Mouse (Mus musculus) C2C12 (cell line): ENCODE measurements around the gene Clec4a4. TPM values are rescaled to one million over a fixed set of nuclear protein-coding genes. Genes with fewer than 3 reads are reported as not detected.
"Not testable (repeated sequence)": the region's sequence is repeated elsewhere in the genome, so short reads cannot be mapped to it uniquely, and the experiment has no call there.

Source experiments
- H3K27me3 ChIP-seq: one replicate; pipeline ENCODE4 v1.6.1; 2011; ENCODE audit not compliant: control insufficient read depth, insufficient read depth, insufficient read length
- H3K36me3 ChIP-seq: one replicate; pipeline ENCODE4 v1.6.1; 2011; ENCODE audit not compliant: control insufficient read depth, insufficient read depth
- H3K4me3 ChIP-seq: one replicate; pipeline ENCODE4 v1.5.1; 2011; ENCODE audit warnings: mild to moderate bottlenecking, control low read depth; ENCODE audit not compliant: poor library complexity, insufficient read depth, severe bottlenecking
- H3K79me2 ChIP-seq: one replicate; pipeline ENCODE4 v1.6.1; 2011; ENCODE audit not compliant: control insufficient read depth, insufficient read depth
- H3K79me3 ChIP-seq: one replicate; pipeline ENCODE4 v1.6.1; 2011; ENCODE audit warnings: low read depth, control low read depth
- H3ac ChIP-seq: one replicate; pipeline ENCODE3; 2011; ENCODE audit warnings: low read depth; ENCODE audit not compliant: control insufficient read depth, insufficient read length
- CEBPB ChIP-seq: IDR thresholded peaks from one replicate; pipeline ENCODE4 v1.6.1; 2011; ENCODE audit warnings: low read depth, mild to moderate bottlenecking, control low read depth, moderate library complexity
- CTCF ChIP-seq: IDR thresholded peaks from one replicate; pipeline ENCODE4 v1.5.1; 2011; ENCODE audit not compliant: control insufficient read depth, insufficient read depth, insufficient read length
- FOSL1 ChIP-seq: IDR thresholded peaks from one replicate; pipeline ENCODE4 v1.8.0; 2011; ENCODE audit warnings: mild to moderate bottlenecking, low read length; ENCODE audit not compliant: poor library complexity, insufficient read depth, severe bottlenecking
- MAX ChIP-seq: IDR thresholded peaks from one replicate; pipeline ENCODE4 v1.6.1; 2011; ENCODE audit warnings: mild to moderate bottlenecking, control low read depth
- MYOD1 ChIP-seq: IDR thresholded peaks from one replicate; pipeline ENCODE4 v1.6.1; 2011; ENCODE audit warnings: low read depth; ENCODE audit not compliant: control insufficient read depth, insufficient read length
- MYOG ChIP-seq: IDR thresholded peaks from one replicate; pipeline ENCODE4 v1.6.1; 2011; ENCODE audit not compliant: control insufficient read depth, insufficient read length; ENCODE audit errors: extremely low read depth
- USF1 ChIP-seq: IDR thresholded peaks from one replicate; pipeline ENCODE4 v1.6.1; 2011; ENCODE audit warnings: low read depth, mild to moderate bottlenecking, control low read depth, moderate library complexity
- long read RNA-seq, 2 experiments: library from polyadenylated mRNA; unstranded; transcript quantifications; one replicate each; pipeline ENCODE4 v2.0.0; 2019 to 2020
- polyA plus RNA-seq: library from polyadenylated mRNA; unstranded; fragments of >200 nt; fragmentation: generic; extraction: Trizol; gene quantifications from one replicate; pipeline ENCODE4 v1.2.1, GENCODE M21; 2012; ENCODE audit warnings: missing spikeins

Clec4a4 gene
- not detected for polyA plus RNA-seq
- long read RNA-seq, experiment 1: 0 reads
- long read RNA-seq, experiment 2: 0 reads

DNA sequence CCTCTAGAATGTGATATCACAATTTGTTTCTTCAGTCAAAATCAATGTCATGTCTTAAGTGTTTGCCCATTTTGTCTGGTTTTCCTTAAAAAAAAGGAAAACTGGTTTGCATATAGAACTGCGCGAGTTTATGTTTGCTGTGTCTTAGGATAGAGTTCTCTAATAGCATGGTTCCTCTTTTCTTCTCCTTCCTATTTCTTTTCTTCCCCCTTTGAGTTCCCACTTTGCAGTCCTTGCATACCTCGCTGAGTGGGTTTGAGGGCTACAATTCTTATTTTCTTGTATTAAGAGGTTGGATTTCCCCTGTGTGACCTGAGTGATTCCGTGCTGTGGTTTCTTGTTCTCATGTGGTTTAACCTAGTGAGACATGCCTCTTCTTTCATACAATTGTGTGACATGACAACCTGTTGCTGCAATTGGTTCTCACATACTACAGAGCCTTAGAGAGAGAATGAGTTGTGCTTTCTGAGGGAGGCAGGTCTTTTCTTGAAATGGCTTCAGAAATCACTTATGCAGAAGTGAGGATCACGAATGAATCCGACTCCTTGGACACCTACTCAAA is at the start of gene Clec4a4:
Gene Clec4a4, plus strand, starts transcription at position 492 of the 562 bp plus-strand sequence.
- no peaks in the 10 kb centered on the region for H3K36me3 ChIP-seq
- H3K79me3 ChIP-seq: no peaks in the 10 kb centered on the region
- no peak within 1 kb of the TSS for H3K4me3 ChIP-seq
- H3ac ChIP-seq: no peak within 1 kb of the TSS
- TF ChIP-seq CEBPB (no peak), FOSL1 (no peak), MYOG (no peak), USF1 (no peak), MYOD1 (no peak), CTCF (no peak), MAX (no peak)
- H3K27me3 ChIP-seq: no peaks in the 10 kb centered on the region
- H3K79me2 ChIP-seq: no peaks in the 10 kb centered on the region

DNA sequence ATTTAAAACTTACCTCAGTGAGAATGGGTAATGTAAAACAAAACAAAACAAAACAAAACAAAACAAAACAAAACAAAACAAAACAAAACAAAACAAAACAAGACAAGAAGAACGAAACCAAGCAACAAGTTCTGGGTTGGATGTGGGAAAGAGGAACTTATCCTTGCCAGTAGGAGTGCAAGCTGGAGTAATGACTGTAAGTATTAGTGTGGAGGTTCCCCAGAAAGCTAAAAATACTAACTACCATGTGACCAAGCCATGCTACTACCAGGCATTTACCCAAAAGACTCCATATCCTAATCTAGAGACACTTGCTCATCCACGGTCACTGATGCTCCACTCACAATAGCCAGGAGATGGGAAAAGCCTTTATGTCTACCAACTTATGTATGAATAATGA is 43.4 kb upstream of the Clec4a4 start:
- Histone ChIP-seq H3K27me3 (no peaks in the 10 kb centered on the region), H3K79me3 (no peaks in the 10 kb centered on the region), H3K79me2 (no peaks in the 10 kb centered on the region), H3K4me3 (no peak overlapping the region), H3K36me3 (no peaks in the 10 kb centered on the region), H3ac (no peak overlapping the region)
- TF ChIP-seq USF1 (no peak), MYOD1 (no peak), FOSL1 (no peak), CEBPB (no peak), CTCF (no peak), MAX (no peak), MYOG (no peak)

DNA sequence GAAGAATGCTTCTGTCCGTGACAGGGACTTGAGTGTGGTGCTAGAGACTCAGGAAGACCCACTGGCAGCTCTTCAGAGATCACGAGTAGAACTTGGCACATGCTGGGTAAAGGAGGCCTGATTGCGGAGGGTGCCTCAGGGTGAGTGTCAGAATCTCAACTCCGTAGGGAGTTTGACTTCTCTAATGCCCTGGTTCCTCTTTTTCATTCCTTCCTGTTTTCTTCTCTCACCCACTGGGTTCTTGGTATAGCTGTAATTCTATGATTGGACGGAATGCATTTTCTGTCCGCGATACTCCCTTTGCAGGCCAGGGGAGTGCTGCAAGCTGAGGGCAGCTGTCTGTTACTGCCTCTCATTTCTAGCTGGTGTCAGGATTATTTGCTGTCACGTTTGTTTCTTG is 37.8 kb upstream of the Clec4a4 start, which contains the start of gene Clec4a3:
Gene Clec4a3, plus strand, starts transcription at position 115 of the 400 bp plus-strand sequence.
- TF ChIP-seq MYOD1 (no peak), USF1 (no peak), CEBPB (no peak), MAX (no peak), MYOG (no peak), FOSL1 (no peak)
- H3K79me3 ChIP-seq: no peaks in the 10 kb centered on the region
- no peaks in the 10 kb centered on the region for H3K27me3 ChIP-seq
- no peak within 1 kb of the TSS for H3ac ChIP-seq
- no peak within 1 kb of the TSS for H3K4me3 ChIP-seq
- H3K36me3 ChIP-seq: no peaks in the 10 kb centered on the region
- no peaks in the 10 kb centered on the region for H3K79me2 ChIP-seq

DNA sequence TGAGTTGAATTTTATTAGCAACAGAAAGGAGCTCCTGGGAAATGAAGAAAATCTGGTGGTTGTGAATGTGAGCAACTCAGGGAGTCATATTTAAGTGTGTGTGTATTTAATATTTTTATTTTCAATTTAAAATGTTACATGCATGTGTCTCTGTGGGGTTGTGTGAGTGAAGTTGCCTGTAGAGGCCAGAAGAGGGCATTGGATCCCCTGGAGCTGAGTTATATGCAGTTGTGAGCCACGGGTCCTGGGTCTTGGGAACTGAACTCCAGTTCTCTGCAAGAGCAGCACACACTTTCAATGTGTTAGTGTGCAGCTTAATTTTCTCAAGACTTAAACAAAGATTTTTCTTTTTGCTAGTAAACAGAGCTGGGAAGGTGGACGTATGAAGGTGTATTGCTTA is 25.6 kb upstream of the Clec4a4 start:
- no peaks in the 10 kb centered on the region for H3K79me3 ChIP-seq
- H3K27me3 ChIP-seq: no peaks in the 10 kb centered on the region
- no peak for TF ChIP-seq USF1
- no peak for TF ChIP-seq MAX
- no peak for TF ChIP-seq FOSL1
- no peak for TF ChIP-seq MYOG
- TF ChIP-seq CEBPB: no peak
- TF ChIP-seq CTCF: no peak
- TF ChIP-seq MYOD1: no peak

DNA sequence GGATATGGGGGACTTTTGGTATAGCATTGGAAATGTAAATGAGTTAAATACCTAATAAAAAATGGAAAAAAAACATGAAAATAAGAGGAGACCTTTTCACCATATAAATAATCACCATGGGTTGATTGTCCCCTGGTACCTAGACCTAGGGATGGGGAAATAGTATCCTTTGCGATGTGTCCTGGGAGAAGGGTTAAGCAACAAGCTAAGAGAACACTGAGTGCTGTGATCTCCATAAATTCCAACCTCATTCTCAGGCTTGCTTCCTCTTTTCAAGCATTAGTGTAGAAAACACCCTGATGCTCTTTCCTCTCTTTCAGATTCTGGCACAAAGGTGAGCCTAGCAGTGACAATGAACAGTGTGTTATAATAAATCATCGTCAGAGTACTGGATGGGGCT is 21.1 kb upstream of the Clec4a4 start:
- Histone ChIP-seq H3K79me3 (no peaks in the 10 kb centered on the region), H3K27me3 (no peaks in the 10 kb centered on the region), H3ac (no peak overlapping the region), H3K79me2 (no peaks in the 10 kb centered on the region), H3K36me3 (no peaks in the 10 kb centered on the region), H3K4me3 (no peak overlapping the region)
- TF ChIP-seq USF1 (no peak), CTCF (no peak), MAX (no peak)

More for the DNA sequence above, 25.6 kb upstream of the Clec4a4 start:
- H3K4me3 ChIP-seq: no peak overlapping the region
- H3ac ChIP-seq: no peak overlapping the region
- H3K36me3 ChIP-seq: no peaks in the 10 kb centered on the region
- no peaks in the 10 kb centered on the region for H3K79me2 ChIP-seq

DNA sequence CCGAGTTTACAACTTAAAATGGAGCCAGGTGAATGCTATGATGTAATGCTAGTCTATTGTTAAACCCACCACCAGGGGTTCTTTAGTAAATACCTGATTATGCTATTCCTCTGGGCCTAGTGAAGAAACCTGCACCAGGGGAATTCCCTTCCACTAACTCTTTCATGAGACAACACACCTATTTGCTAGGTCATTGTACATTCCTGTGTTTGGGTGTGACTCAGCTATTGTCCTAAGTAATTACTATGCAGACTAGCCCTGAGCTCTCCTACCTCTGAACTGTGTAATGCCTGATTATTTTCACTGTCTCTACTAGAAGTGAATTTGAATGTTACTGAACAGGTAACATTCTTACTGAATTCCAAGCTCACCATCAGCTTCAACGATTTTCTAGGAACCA is 14.5 kb downstream of the Clec4a4 start:
- not testable (repeated sequence) for H3K79me2 ChIP-seq, H3K4me3 ChIP-seq, H3ac ChIP-seq, H3K27me3 ChIP-seq, H3K79me3 ChIP-seq, H3K36me3 ChIP-seq
